Mouse (Mus musculus) midbrain, embryonic 12.5 days (tissue): ENCODE results near the gene Vdr. TPM values are rescaled to one million over a fixed set of nuclear protein-coding genes. Genes with fewer than 3 reads are reported as not detected.

Source experiments
- ATAC-seq: fragments of 200-750 bp; cut with Nextera tagmentation; 2 replicates; pipeline ENCODE4 v1.8.0; 2017; ENCODE audit warnings: low read depth, moderate TSS enrichment, moderate library complexity; ENCODE audit not compliant: low FRiP score
- H3K27ac ChIP-seq: fragments of 300-500 bp; sonication (generic); replicated peaks from 2 replicates; pipeline ENCODE4 v1.5.1; 2016; ENCODE audit warnings: mild to moderate bottlenecking
- H3K27me3 ChIP-seq: fragments of 300-500 bp; sonication (generic); 2 replicates; pipeline ENCODE4 v1.6.1; 2016; ENCODE audit warnings: mild to moderate bottlenecking
- H3K36me3 ChIP-seq: fragments of 300-500 bp; sonication (generic); 2 replicates; pipeline ENCODE4 v1.6.1; 2016
- H3K4me1 ChIP-seq: fragments of 300-500 bp; sonication (generic); 2 replicates; pipeline ENCODE4 v1.6.1; 2016
- H3K4me2 ChIP-seq: fragments of 300-500 bp; sonication (generic); replicated peaks from 2 replicates; pipeline ENCODE4 v1.6.1; 2016; ENCODE audit warnings: mild to moderate bottlenecking, moderate library complexity
- H3K4me3 ChIP-seq: fragments of 300-500 bp; sonication (generic); 2 replicates; pipeline ENCODE4 v1.5.1; 2016; ENCODE audit warnings: mild to moderate bottlenecking
- H3K9ac ChIP-seq: fragments of 300-500 bp; sonication (generic); replicated peaks from 2 replicates; pipeline ENCODE4 v1.6.1; 2016; ENCODE audit warnings: mild to moderate bottlenecking, moderate library complexity
- H3K9me3 ChIP-seq: fragments of 300-500 bp; sonication (generic); 2 replicates; pipeline ENCODE4 v1.6.1; 2016; ENCODE audit warnings: mild to moderate bottlenecking
- WGBS: fragments of 180-500 bp; shearing (Covaris S2); methylation state at CpG from one replicate; pipeline ENCODE4 v1.1.7; 2016; 5-methylcytosine and 5-hydroxymethylcytosine counted together
- polyA plus RNA-seq: library from polyadenylated mRNA; unstranded; fragments of >200 nt; fragmentation: Nextera tagmentation; extraction: Ambion mirVana; gene quantifications from 2 replicates; pipeline ENCODE4 v1.2.1, GENCODE M21; 2016

Vdr gene
- polyA plus RNA-seq, 1 experiment from 2014 or later: 0.24 TPM

DNA sequence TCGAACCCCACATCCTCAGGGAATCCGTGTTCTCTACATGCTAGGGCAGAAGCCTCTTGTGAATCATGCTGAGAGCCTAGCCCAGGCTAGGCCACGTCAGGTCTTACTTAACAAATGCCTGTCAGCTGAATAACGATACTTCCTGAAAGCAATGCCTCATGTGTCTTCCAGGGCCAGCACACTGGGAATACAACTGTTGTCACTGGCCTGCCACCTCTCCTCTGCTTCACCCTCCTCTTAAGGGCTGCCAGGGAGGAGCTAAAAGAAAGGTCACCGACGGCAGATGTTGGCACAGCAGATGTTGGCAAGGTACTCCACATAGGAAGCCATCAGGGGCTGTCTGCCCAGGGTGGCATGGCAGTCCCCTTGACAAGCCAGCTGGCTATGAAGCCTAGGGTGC is 86.4 kb downstream of the Vdr start:
- no peak for ATAC-seq
- H3K27ac ChIP-seq: no peak overlapping the region
- H3K4me3 ChIP-seq: no peak overlapping the region
- 0 out of 2 replicates have a peak, but pooled peaks cover 10% of the 10 kb centered on the region for H3K27me3 ChIP-seq
- no peak overlapping the region for H3K4me2 ChIP-seq
- peaks cover 5% of the 10 kb centered on the region; the same call in 1 of the 2 replicates for H3K36me3 ChIP-seq
- no peaks in the 10 kb centered on the region for H3K9me3 ChIP-seq
- H3K4me1 ChIP-seq: peaks cover 67% of the 10 kb centered on the region
- WGBS: 88% methylated on average over 6 of the region's 6 CpGs
- H3K9ac ChIP-seq: no peak overlapping the region

DNA sequence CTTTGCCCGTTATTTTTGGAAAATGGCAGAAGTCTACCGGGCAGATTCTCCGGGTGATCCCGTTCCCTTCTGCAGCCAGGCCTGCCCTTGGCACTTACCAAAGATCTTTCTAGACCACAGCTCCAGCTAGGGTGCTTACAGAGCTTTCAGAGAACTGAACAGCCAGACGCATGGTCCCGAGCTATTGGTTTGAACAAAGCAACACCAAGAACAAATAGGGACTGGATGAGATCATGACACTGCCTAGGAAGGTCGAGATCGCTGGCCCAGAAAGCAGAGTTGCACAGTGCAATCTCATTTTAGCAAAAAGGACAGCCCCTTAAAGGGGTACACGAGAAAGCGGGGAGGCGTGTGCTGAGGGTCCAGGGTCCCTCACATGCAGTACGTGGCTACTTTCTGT is 87.0 kb downstream of the Vdr start:
- no peak for ATAC-seq
- 0 out of 2 replicates have a peak, but pooled peaks cover 10% of the 10 kb centered on the region for H3K27me3 ChIP-seq
- no peak overlapping the region for H3K9ac ChIP-seq
- no peak overlapping the region for H3K4me2 ChIP-seq
- 72% methylated on average over 12 of the region's 12 CpGs for WGBS
- H3K4me1 ChIP-seq: peaks cover 62% of the 10 kb centered on the region
- no peaks in the 10 kb centered on the region for H3K9me3 ChIP-seq
- H3K27ac ChIP-seq: no peak overlapping the region; the same call in 1 of the 2 replicates
- no peak overlapping the region for H3K4me3 ChIP-seq
- peaks cover 5% of the 10 kb centered on the region; the same call in 1 of the 2 replicates for H3K36me3 ChIP-seq

DNA sequence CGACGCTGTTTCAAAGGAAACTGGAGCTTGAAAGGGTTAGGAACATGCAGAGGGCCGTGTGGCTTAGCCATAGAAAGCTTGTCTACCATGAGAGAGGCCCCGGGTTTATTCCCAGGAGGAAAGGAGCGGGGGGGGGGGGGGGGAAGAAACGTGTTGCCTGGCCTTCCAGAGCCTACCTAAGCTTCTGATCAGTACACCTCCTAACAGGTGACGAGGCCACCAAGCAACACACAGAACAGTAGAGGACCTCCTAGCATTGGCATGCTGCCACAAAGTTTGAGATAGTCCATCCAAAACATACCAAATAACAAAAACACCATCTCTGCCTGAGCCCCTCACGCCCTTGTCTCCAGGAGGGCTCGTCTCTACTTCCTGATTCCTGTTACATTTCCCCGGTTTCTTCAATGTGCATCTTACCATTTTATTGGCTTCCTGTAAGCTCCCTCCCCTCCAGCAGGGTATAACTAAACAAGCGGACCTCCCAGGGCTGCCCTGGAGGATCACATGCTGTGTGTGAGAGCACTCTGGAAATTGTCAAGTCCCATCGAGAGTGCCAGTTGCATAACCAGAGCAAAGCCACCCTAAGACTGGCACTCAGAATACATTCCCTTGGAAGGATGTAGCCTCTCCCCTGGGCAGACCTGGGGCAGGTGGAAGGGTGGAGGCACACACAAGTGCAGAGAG is 87.7 kb downstream of the Vdr start:
- Histone ChIP-seq H3K9me3 (no peaks in the 10 kb centered on the region), H3K36me3 (peaks cover 5% of the 10 kb centered on the region; the same call in 1 of the 2 replicates), H3K4me3 (no peak overlapping the region), H3K27me3 (0 out of 2 replicates have a peak, but pooled peaks cover 10% of the 10 kb centered on the region), H3K9ac (no peak overlapping the region), H3K4me2 (no peak overlapping the region), H3K27ac (no peak overlapping the region), H3K4me1 (peaks cover 58% of the 10 kb centered on the region)
- WGBS: 53% methylated on average over 11 of the region's 12 CpGs
- no peak for ATAC-seq

DNA sequence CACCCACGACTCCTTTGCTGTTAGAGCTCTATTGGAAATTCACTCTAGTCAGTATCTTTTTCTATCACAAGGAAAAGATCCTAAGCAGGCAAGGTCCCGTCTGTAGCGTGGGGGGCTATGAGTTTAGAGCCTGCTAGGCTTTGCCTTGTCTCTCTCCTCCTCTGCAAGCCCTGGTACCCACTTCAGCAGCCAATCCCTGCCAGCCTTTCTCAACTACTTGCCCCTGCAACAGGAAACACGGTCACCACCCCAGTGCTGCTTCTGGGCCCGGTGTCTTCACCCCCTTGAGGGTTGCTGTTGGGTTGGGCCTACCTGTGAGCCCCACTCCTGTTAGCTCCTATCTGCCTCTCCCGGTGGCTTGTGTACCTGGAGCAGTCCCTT is 88.5 kb downstream of the Vdr start:
- no peak for ATAC-seq
- peaks cover 54% of the 10 kb centered on the region for H3K4me1 ChIP-seq
- no peak overlapping the region for H3K4me2 ChIP-seq
- H3K27ac ChIP-seq: no peak overlapping the region
- no peak overlapping the region for H3K9ac ChIP-seq
- no peaks in the 10 kb centered on the region for H3K9me3 ChIP-seq
- no peak overlapping the region for H3K4me3 ChIP-seq
- peaks cover 5% of the 10 kb centered on the region; the same call in 1 of the 2 replicates for H3K36me3 ChIP-seq
- 0 out of 2 replicates have a peak, but pooled peaks cover 10% of the 10 kb centered on the region for H3K27me3 ChIP-seq
- 83% methylated on average over 6 of the region's 6 CpGs for WGBS

DNA sequence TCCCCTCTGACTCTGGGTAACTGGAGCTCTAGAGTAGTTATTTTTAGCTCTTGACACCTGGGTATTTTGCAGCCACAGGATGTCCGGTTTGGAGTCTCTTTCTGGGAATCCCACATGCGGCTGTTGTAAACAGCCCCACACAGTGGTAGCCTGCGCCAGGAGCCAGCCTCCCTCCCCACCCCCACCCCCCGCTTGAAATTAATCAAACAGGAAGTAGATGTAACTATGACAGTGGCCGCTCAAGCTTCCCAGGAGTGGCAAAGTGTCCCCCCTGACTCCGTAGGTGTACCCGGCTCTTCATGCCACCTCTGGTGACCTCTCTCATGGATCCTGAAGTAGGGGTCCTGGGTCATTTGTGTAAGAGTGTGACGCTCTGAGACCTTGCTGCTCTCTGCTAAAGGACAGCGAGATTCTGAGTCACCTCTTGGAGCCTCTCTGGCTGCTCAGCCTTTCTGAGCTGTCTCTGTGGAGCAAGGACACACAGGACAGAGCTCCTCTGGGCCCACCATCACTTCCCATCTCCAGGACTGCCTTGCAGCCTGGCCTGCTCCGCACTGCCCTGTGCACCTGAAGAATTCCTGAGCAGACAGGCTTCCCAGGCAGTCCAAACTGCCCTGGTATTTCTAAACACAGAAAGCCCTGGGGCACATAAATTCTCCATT is 89.0 kb downstream of the Vdr start:
- Histone ChIP-seq H3K4me1 (peaks cover 51% of the 10 kb centered on the region), H3K27me3 (0 out of 2 replicates have a peak, but pooled peaks cover 10% of the 10 kb centered on the region), H3K4me2 (no peak overlapping the region), H3K9me3 (no peaks in the 10 kb centered on the region), H3K27ac (no peak overlapping the region), H3K9ac (no peak overlapping the region), H3K4me3 (no peak overlapping the region), H3K36me3 (peaks cover 5% of the 10 kb centered on the region; the same call in 1 of the 2 replicates)
- ATAC-seq: no peak
- 63% methylated on average over 10 of the region's 10 CpGs for WGBS

DNA sequence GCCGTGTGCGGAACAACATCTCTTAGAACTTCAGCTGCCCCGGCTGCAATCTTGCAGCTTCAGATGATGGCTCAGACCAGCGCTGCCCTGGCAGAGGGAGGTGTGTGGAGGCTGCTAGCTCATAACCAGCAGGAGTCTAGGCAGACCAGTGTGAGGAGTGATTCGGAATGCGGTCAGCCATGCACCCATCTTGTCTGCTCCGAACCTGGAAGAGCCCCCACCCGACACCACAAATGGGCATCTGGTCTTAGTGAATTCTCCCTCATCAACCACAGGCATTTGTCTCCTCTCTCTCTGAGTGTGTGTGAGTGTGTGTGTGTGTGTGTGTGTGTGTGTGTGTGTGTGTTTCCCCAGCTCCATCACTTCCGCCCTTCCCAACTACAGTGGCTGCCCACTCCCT is 90.5 kb downstream of the Vdr start:
- Histone ChIP-seq H3K27ac (no peak overlapping the region), H3K4me1 (peaks cover 36% of the 10 kb centered on the region), H3K9me3 (no peaks in the 10 kb centered on the region), H3K27me3 (0 out of 2 replicates have a peak, but pooled peaks cover 1% of the 10 kb centered on the region), H3K36me3 (peaks cover 5% of the 10 kb centered on the region; the same call in 1 of the 2 replicates), H3K9ac (no peak overlapping the region), H3K4me2 (no peak overlapping the region), H3K4me3 (no peak overlapping the region)
- WGBS: 86% methylated on average over 9 of the region's 9 CpGs
- no peak for ATAC-seq

DNA sequence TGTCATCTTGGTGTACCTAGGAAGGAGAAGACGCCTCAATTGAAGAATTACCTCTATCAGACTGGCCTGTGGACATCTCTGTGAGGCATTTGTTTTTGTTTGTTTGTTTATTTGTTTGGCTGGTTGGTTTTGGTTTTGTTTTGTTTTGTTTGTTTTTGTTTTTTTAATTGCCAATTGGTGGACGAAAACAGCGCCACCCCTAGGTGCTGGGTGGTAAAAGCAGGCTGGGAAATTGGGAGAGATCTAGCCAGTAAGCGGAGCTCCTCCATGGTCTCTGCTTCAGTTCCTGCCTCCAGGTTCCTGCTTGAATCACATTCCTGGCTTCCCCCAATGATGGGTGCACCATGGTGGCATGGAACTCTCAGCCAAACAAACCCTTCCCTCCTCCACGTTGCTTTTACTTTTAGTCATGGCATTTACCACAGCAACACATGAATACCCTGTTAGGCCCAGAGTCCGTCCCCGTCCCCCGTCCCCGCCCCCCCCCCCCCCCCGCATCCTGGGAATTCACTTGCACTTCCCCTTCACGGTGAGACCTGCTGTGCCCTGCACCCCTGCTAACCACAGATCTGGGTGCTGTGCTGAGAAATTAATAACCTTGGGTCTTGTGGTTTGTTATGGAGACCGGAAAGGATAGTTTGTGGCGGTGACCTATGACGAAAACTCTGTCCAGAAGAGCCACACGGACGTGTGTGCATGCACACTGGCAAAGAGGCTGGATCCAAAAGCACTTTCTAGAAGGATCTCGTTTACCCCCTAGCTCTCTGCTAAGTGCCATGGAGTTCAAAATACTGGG is 94.0 kb downstream of the Vdr start:
- 94% methylated on average over 17 of the region's 17 CpGs for WGBS
- no peak overlapping the region for H3K27ac ChIP-seq
- no peak overlapping the region for H3K4me2 ChIP-seq
- H3K36me3 ChIP-seq: peaks cover 5% of the 10 kb centered on the region; the same call in 1 of the 2 replicates
- no peak for ATAC-seq
- H3K9me3 ChIP-seq: no peaks in the 10 kb centered on the region
- no peaks in the 10 kb centered on the region for H3K27me3 ChIP-seq
- H3K9ac ChIP-seq: no peak overlapping the region
- H3K4me3 ChIP-seq: no peak overlapping the region
- peaks cover 27% of the 10 kb centered on the region for H3K4me1 ChIP-seq

DNA sequence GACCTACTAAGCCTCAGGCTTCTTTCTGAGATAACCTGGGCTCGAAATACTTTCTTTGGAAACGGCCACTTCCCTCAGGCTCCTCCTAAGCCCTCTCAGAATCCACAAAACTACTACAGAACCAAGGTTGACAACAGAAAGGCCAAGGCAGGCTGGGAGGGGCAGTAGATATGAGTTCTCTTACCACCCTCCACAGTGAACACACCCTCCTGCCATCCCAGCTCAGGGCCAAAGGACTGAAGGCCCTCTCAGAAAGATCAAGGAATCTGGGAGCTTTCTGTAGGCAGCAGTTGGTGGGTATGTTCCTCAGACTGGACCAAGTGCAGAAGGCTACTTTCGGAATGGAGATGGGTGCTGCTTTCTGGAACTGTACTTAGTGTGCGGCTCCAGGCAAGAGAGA is 95.2 kb downstream of the Vdr start:
- ATAC-seq: no peak
- WGBS: 92% methylated on average over 4 of the region's 4 CpGs
- no peaks in the 10 kb centered on the region for H3K9me3 ChIP-seq
- no peak overlapping the region for H3K27ac ChIP-seq
- no peak overlapping the region for H3K9ac ChIP-seq
- peaks cover 25% of the 10 kb centered on the region for H3K4me1 ChIP-seq
- no peak overlapping the region for H3K4me2 ChIP-seq
- H3K36me3 ChIP-seq: peaks cover 6% of the 10 kb centered on the region
- H3K4me3 ChIP-seq: no peak overlapping the region
- no peaks in the 10 kb centered on the region for H3K27me3 ChIP-seq

DNA sequence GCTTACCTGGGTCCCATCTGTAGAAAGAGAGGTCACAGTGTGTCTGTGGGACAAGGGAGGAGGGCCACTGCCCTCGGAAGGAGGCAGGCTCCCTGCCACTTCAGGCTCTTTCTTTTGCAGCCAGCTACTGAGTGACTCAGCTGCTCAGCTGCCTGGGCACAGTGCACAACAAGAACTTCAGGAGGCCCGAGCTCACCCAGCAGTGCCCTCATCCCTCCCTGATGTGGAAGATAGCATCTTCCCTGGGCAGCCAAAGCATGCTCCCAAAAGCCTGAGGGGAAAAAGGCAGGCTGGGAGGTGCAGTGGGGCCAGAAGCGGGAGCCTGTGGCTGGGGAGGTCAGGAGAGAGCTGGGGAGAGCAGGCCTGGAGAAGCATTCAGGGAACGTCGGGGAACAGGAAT is 95.7 kb downstream of the Vdr start:
- H3K36me3 ChIP-seq: peaks cover 10% of the 10 kb centered on the region
- no peak for ATAC-seq
- no peaks in the 10 kb centered on the region for H3K27me3 ChIP-seq
- H3K4me2 ChIP-seq: no peak overlapping the region
- no peaks in the 10 kb centered on the region for H3K9me3 ChIP-seq
- H3K27ac ChIP-seq: 0 out of 2 replicates have a peak overlapping the region, but pooled peaks have one; percentile 3
- H3K4me3 ChIP-seq: no peak overlapping the region
- 59% methylated on average over 5 of the region's 5 CpGs for WGBS
- peaks cover 25% of the 10 kb centered on the region for H3K4me1 ChIP-seq
- H3K9ac ChIP-seq: no peak overlapping the region

DNA sequence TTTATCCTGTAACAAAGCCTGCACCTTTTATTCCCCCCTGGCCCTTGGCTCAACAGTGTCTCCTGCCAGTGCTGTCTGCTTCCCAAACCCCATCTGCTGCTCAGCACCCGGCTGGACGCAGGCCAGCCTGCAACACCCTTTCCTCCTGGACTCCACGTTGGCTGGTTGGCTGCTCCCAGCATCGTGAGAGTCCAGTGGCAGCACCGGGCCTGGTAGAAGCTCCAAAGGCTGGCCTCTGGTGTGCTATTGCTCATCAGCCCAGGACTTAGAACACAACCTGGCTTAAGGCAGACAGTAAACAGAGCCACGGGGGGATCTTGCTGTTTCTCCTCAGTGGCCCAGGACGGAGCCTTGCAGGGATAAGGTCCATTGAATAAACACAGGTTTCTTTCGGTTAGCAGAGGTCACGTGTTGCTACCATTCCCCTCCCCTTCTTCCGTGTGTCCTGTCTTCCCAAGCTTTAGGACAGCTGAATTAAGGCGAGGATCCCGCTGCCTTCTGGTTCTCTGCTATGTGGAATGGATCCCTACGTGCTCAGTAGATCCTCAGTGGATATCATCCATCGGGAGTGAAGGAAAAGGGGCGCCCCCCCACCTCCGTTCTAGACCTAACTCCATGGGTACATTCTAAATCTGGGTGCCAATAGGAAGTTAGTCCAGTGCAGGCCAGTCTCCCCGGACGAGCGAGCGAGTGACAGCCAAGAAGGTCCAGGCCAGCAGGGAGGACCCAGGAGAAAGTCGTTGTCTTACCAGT is 96.8 kb downstream of the Vdr start:
- ATAC-seq: no peak
- Histone ChIP-seq H3K9ac (no peak overlapping the region), H3K36me3 (peaks cover 21% of the 10 kb centered on the region), H3K4me1 (peaks cover 25% of the 10 kb centered on the region), H3K4me2 (no peak overlapping the region), H3K9me3 (no peaks in the 10 kb centered on the region), H3K27ac (no peak overlapping the region; the same call in 1 of the 2 replicates), H3K4me3 (no peak overlapping the region), H3K27me3 (no peaks in the 10 kb centered on the region)
- 45% methylated on average over 21 of the region's 21 CpGs for WGBS

DNA sequence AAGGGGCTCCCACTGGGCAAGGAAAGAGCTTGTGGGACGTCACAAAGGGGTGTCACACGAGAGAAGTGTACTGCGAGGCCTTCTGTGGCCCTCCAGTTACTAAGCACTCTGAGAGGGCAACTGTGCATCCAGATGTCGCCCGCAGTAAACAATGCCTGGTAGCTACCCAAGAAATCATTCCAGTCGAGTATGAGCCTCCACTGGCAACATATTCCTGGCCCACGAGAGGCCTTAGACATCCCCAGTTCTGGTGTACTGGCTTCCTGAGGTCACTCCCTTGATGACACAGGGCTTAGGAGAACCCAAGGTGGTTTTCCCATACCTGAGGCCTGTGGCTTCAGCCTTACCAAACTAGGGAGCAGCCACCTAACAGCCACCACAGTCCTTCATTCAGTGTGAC is 97.6 kb downstream of the Vdr start:
- H3K27ac ChIP-seq: no peak overlapping the region
- no peak for ATAC-seq
- 77% methylated on average over 7 of the region's 7 CpGs for WGBS

More for the DNA sequence above, 97.6 kb downstream of the Vdr start:
- H3K9me3 ChIP-seq: no peaks in the 10 kb centered on the region
- H3K4me3 ChIP-seq: no peak overlapping the region
- no peaks in the 10 kb centered on the region for H3K27me3 ChIP-seq
- no peak overlapping the region for H3K9ac ChIP-seq
- H3K36me3 ChIP-seq: peaks cover 28% of the 10 kb centered on the region
- H3K4me2 ChIP-seq: no peak overlapping the region
- H3K4me1 ChIP-seq: peaks cover 25% of the 10 kb centered on the region
